Mouse (Mus musculus) right cerebral cortex, postnatal 36 days (tissue): ENCODE data around the gene Larp1.

Experiments used
- DNase-seq, 2 experiments: peaks; one replicate each; pipeline ENCODE4 v3.0.0; 2022; ENCODE audit warnings: low spot score in 2 of 2, mixed read lengths in 1 of 2

Larp1 gene

GRCm38 (mm10) chr11:58009051-58009515 lies at the start of gene Larp1:
Larp1 (plus strand) TSS chr11:58009064.
- no peak for DNase-seq

- DNase-seq, result no peak
These were observed 48.9 kb upstream of the Larp1 start for GRCm38 (mm10) chr11:57959924-57960323.

- DNase-seq, result peak; percentile 61 to 70
These were observed 46.2 kb upstream of the Larp1 start for GRCm38 (mm10) chr11:57962382-57963285.

- DNase-seq, result no peak
These were observed 45.5 kb upstream of the Larp1 start for GRCm38 (mm10) chr11:57963291-57963870.

GRCm38 (mm10) chr11:57966630-57967029 lies 42.2 kb upstream of the Larp1 start:
- DNase-seq, result no peak

- DNase-seq, result no peak
These were observed 40.6 kb upstream of the Larp1 start for GRCm38 (mm10) chr11:57968301-57968700.

GRCm38 (mm10) chr11:57970541-57970940 lies 38.3 kb upstream of the Larp1 start:
- DNase-seq, result no peak

- DNase-seq, result no peak
These were observed 35.6 kb upstream of the Larp1 start for GRCm38 (mm10) chr11:57973001-57973912.

- DNase-seq, result no peak
These were observed 35.0 kb upstream of the Larp1 start for GRCm38 (mm10) chr11:57973913-57974234.

GRCm38 (mm10) chr11:57975876-57976275 lies 33.0 kb upstream of the Larp1 start:
- DNase-seq, result no peak

GRCm38 (mm10) chr11:57977681-57978080 lies 31.2 kb upstream of the Larp1 start:
- DNase-seq, result no peak

GRCm38 (mm10) chr11:57979621-57980020 lies 29.2 kb upstream of the Larp1 start:
- DNase-seq, result no peak

- DNase-seq, result no peak
These were observed 27.6 kb upstream of the Larp1 start for GRCm38 (mm10) chr11:57981083-57981809.

- no peak for DNase-seq
These were observed 25.2 kb upstream of the Larp1 start for GRCm38 (mm10) chr11:57983480-57984342.

- no peak for DNase-seq
These were observed 24.6 kb upstream of the Larp1 start for GRCm38 (mm10) chr11:57984343-57984666.

- DNase-seq, result no peak
These were observed 23.4 kb upstream of the Larp1 start for GRCm38 (mm10) chr11:57985485-57985884.

- no peak for DNase-seq
These were observed 22.8 kb upstream of the Larp1 start for GRCm38 (mm10) chr11:57986053-57986452.

- DNase-seq, result no peak
These were observed 22.4 kb upstream of the Larp1 start for GRCm38 (mm10) chr11:57986456-57986855.

GRCm38 (mm10) chr11:57986861-57987260 lies 22.0 kb upstream of the Larp1 start:
- no peak for DNase-seq

GRCm38 (mm10) chr11:57998168-57998567 lies 10.7 kb upstream of the Larp1 start:
- no peak for DNase-seq

GRCm38 (mm10) chr11:57998872-57999271 lies 10.0 kb upstream of the Larp1 start:
- no peak for DNase-seq
